Comparison of ENCODE assay signal across 8 mouse cellular contexts in genomic region chr10:45066131-45066930, GRCm38 (mm10). TPM values are rescaled to one million over a fixed set of nuclear protein-coding genes. Genes with fewer than 3 reads are reported as not detected.
DNase-seq lines count a peak whose midpoint lies in the region; ATAC-seq lines count a peak whose summit lies in the region.

No protein-coding gene starts in this region.

- H3K9ac ChIP-seq in lung, embryonic 16.5 days (ENCODE audit: low read length), result peak overlapping the region; percentile 95
- peak overlapping the region; percentile 93 for H3K9ac ChIP-seq in embryonic facial prominence, embryonic 12.5 days
- peak overlapping the region; percentile 95 for H3K9ac ChIP-seq in limb, embryonic 11.5 days (ENCODE audit: low read length)
- H3K9ac ChIP-seq in neural tube, embryonic 14.5 days (replicated peaks; ENCODE audit: low read depth, low read length), result peak overlapping the region; percentile 87

- H3K4me1 ChIP-seq in lung, embryonic 16.5 days (replicated peaks; ENCODE audit: control insufficient read depth, insufficient read depth, low read length), result peaks cover 32% of the 10 kb centered on the region
- peaks cover 15% of the 10 kb centered on the region for H3K4me1 ChIP-seq in embryonic facial prominence, embryonic 12.5 days
- H3K4me1 ChIP-seq in limb, embryonic 11.5 days (ENCODE audit: control insufficient read depth, insufficient read depth, low read length), result peaks cover 4% of the 10 kb centered on the region
- H3K4me1 ChIP-seq in neural tube, embryonic 14.5 days (ENCODE audit: control insufficient read depth, insufficient read depth, low read length), result peaks cover 11% of the 10 kb centered on the region; the same call in 1 of the 2 replicates

- DNase-seq in lung, postnatal 4 days, result no peak
- peak; percentile 42 for DNase-seq in adrenal gland, adult 8-10 months
- DNase-seq in limb, embryonic 11.5 days (ENCODE audit: low spot score), result no peak
- DNase-seq in left cerebral cortex, postnatal 25 days (ENCODE audit: low spot score in 2 of 2), result no peak
- no peak for DNase-seq in lung, adult 18-20 months

- H3K27me3 ChIP-seq in lung, embryonic 16.5 days (ENCODE audit: control insufficient read depth, insufficient read depth, low read depth, low read length), result no peaks in the 10 kb centered on the region; the same call in 1 of the 2 replicates
- H3K27me3 ChIP-seq in embryonic facial prominence, embryonic 12.5 days, result no peaks in the 10 kb centered on the region
- H3K27me3 ChIP-seq in limb, embryonic 11.5 days (ENCODE audit: control insufficient read depth, insufficient read depth, low read length), result no peaks in the 10 kb centered on the region
- no peaks in the 10 kb centered on the region for H3K27me3 ChIP-seq in neural tube, embryonic 14.5 days (ENCODE audit: control insufficient read depth, insufficient read depth, low read length)

- no peak for ATAC-seq in lung, embryonic 16.5 days (ENCODE audit: low read depth)
- peak; percentile 61 for ATAC-seq in embryonic facial prominence, embryonic 12.5 days (ENCODE audit: insufficient number of reproducible peaks, insufficient read depth, low FRiP score, low TSS enrichment)
- ATAC-seq in limb, embryonic 11.5 days (ENCODE audit: insufficient number of reproducible peaks, low FRiP score, low TSS enrichment, low read depth), result peak; percentile 28
- ATAC-seq in neural tube, embryonic 14.5 days (ENCODE audit: low read depth), result no peak; the same call in 1 of the 2 replicates

- peak overlapping the region; percentile 51 for H3K27ac ChIP-seq in lung, embryonic 16.5 days (ENCODE audit: low read length)
- peak overlapping the region; percentile 70 for H3K27ac ChIP-seq in embryonic facial prominence, embryonic 12.5 days
- H3K27ac ChIP-seq in limb, embryonic 11.5 days (replicated peaks; ENCODE audit: low read depth, low read length), result peak overlapping the region; percentile 52; the same call in 1 of the 2 replicates
- peak overlapping the region; percentile 78 for H3K27ac ChIP-seq in neural tube, embryonic 14.5 days (ENCODE audit: low read depth, low read length)

- intact Hi-C loops in left cerebral cortex, postnatal 25 days (cut with DNase I), result loop anchor here (2.0 kb wide), 1 partner anchor 20 kb away; no protein-coding TSS in a partner anchor

- no peaks in the 10 kb centered on the region for H3K36me3 ChIP-seq in lung, embryonic 16.5 days (ENCODE audit: control insufficient read depth, insufficient read depth, low read length)
- H3K36me3 ChIP-seq in embryonic facial prominence, embryonic 12.5 days, result no peaks in the 10 kb centered on the region
- no peaks in the 10 kb centered on the region for H3K36me3 ChIP-seq in limb, embryonic 11.5 days (ENCODE audit: control insufficient read depth, insufficient read depth, low read length)
- no peaks in the 10 kb centered on the region for H3K36me3 ChIP-seq in neural tube, embryonic 14.5 days (ENCODE audit: control insufficient read depth, insufficient read depth, low read length)

- WGBS in lung, embryonic 16.5 days, result 13% methylated on average over 12 of the region's 12 CpGs
- WGBS in embryonic facial prominence, embryonic 12.5 days, result 14% methylated on average over 12 of the region's 12 CpGs
- WGBS in limb, embryonic 11.5 days, result 16% methylated on average over 12 of the region's 12 CpGs
- 15% methylated on average over 12 of the region's 12 CpGs for WGBS in neural tube, embryonic 14.5 days

- H3K4me3 ChIP-seq in lung, embryonic 16.5 days (ENCODE audit: low read length), result peak overlapping the region; percentile 98
- peak overlapping the region; percentile 97 for H3K4me3 ChIP-seq in embryonic facial prominence, embryonic 12.5 days
- H3K4me3 ChIP-seq in limb, embryonic 11.5 days (ENCODE audit: low read depth, low read length), result peak overlapping the region; percentile 94
- peak overlapping the region; percentile 95 for H3K4me3 ChIP-seq in neural tube, embryonic 14.5 days (ENCODE audit: low read depth, low read length)

- H3K9me3 ChIP-seq in lung, embryonic 16.5 days (ENCODE audit: control insufficient read depth, low read length), result no peaks in the 10 kb centered on the region
- H3K9me3 ChIP-seq in embryonic facial prominence, embryonic 12.5 days, result 0 out of 2 replicates have a peak, but pooled peaks cover 4% of the 10 kb centered on the region
- no peaks in the 10 kb centered on the region for H3K9me3 ChIP-seq in limb, embryonic 11.5 days (ENCODE audit: control insufficient read depth, low read length)
- H3K9me3 ChIP-seq in neural tube, embryonic 14.5 days (ENCODE audit: control insufficient read depth, low read length), result no peaks in the 10 kb centered on the region

- H3K4me2 ChIP-seq in lung, embryonic 16.5 days (ENCODE audit: low read depth, low read length), result peak overlapping the region; percentile 82
- peak overlapping the region; percentile 63 for H3K4me2 ChIP-seq in embryonic facial prominence, embryonic 12.5 days (replicated peaks)
- H3K4me2 ChIP-seq in limb, embryonic 11.5 days (ENCODE audit: low read depth, severe bottlenecking), result peak overlapping the region; percentile 34
- peak overlapping the region; percentile 51 for H3K4me2 ChIP-seq in neural tube, embryonic 14.5 days (ENCODE audit: low read depth, low read length)

RNA-seq across cellular contexts. Expression of gene Prep, which starts 0.7 kb away (rescaled TPM):
- polyA plus RNA-seq in lung, embryonic 16.5 days (2015; fragmentation: Nextera tagmentation; extraction: Ambion mirVana), result 35.3 and 37.1 TPM in 2 replicates
- 10 to 100 TPM; 16.5 to 27.6 (median 19.4) TPM for total RNA-seq in adrenal gland, adult 8-10 months (2022)
- 27.1 and 27.8 TPM in 2 replicates for polyA plus RNA-seq in embryonic facial prominence, embryonic 12.5 days (2016; fragmentation: Nextera tagmentation; extraction: Ambion mirVana)
- polyA plus RNA-seq in limb, embryonic 11.5 days (2014; fragmentation: Nextera tagmentation; extraction: Ambion mirVana), result 35.8 and 37.8 TPM in 2 replicates
- 18.3 and 25.5 TPM in 2 replicates for polyA plus RNA-seq in neural tube, embryonic 14.5 days (2014; fragmentation: Nextera tagmentation; extraction: Ambion mirVana)
- total RNA-seq in left cerebral cortex, postnatal 25 days (2021), result 1 to 10 TPM; 9.1 to 9.7 TPM

Comparison
In these comparisons a context has a peak if more than half of its experiments do, and no peak if none do; other contexts are left out.
1. ATAC-seq: peak in embryonic facial prominence, embryonic 12.5 days (single experiment) and limb, embryonic 11.5 days (single experiment); none in lung, embryonic 16.5 days (single experiment) and neural tube, embryonic 14.5 days (single experiment).
2. Peak in every context shown above with its lines, with median percentiles within 50 percentile points of each other: H3K27ac ChIP-seq, H3K4me2 ChIP-seq, H3K4me3 ChIP-seq and H3K9ac ChIP-seq.